Mouse (Mus musculus) C2C12 (cell line): ENCODE data around the gene Cdr2l.
A peak's percentile ranks its signal among the peaks of the same experiment; 100 is the strongest.

Experiments
- CEBPB ChIP-seq: IDR thresholded peaks from one replicate; pipeline ENCODE4 v1.6.1; 2011; ENCODE audit warnings: low read depth, mild to moderate bottlenecking, control low read depth, moderate library complexity
- CTCF ChIP-seq: IDR thresholded peaks from one replicate; pipeline ENCODE4 v1.5.1; 2011; ENCODE audit not compliant: control insufficient read depth, insufficient read depth, insufficient read length
- MAX ChIP-seq: IDR thresholded peaks from one replicate; pipeline ENCODE4 v1.6.1; 2011; ENCODE audit warnings: mild to moderate bottlenecking, control low read depth
- USF1 ChIP-seq: IDR thresholded peaks from one replicate; pipeline ENCODE4 v1.6.1; 2011; ENCODE audit warnings: low read depth, mild to moderate bottlenecking, control low read depth, moderate library complexity

- TF ChIP-seq CTCF (peak; percentile 90), USF1 (no peak), CEBPB (no peak), MAX (no peak)
Measured at GRCm38 (mm10) chr11:115354183-115354582, 27.5 kb upstream of the Cdr2l start.
